Mouse (Mus musculus) myocyte (in vitro differentiated cells): ENCODE results near the gene Rnf25. TPM values are rescaled to one million over a fixed set of nuclear protein-coding genes. Genes with fewer than 3 reads are reported as not detected.

ENCODE experiments used
- H3K27me3 ChIP-seq: one replicate; pipeline ENCODE4 v1.6.1; 2011; ENCODE audit not compliant: control insufficient read depth, insufficient read depth, insufficient read length
- H3K36me3 ChIP-seq: one replicate; pipeline ENCODE4 v1.6.1; 2011; ENCODE audit not compliant: control insufficient read depth, insufficient read depth
- H3K4me2 ChIP-seq: one replicate; pipeline ENCODE4 v1.6.1; 2011; ENCODE audit warnings: low read depth, control low read depth
- H3K4me3 ChIP-seq: one replicate; pipeline ENCODE4 v1.5.1; 2011; ENCODE audit warnings: mild to moderate bottlenecking, control low read depth, moderate library complexity
- H3K79me2 ChIP-seq: one replicate; pipeline ENCODE4 v1.6.1; 2011; ENCODE audit not compliant: control insufficient read depth, insufficient read depth
- H3ac ChIP-seq: one replicate; pipeline ENCODE4 v1.6.1; 2011; ENCODE audit not compliant: control insufficient read depth, insufficient read length
- CEBPB ChIP-seq: IDR thresholded peaks from 2 replicates; pipeline ENCODE4 v1.6.1; 2011; ENCODE audit warnings: mild to moderate bottlenecking, moderate library complexity; ENCODE audit not compliant: poor library complexity, insufficient read depth, severe bottlenecking
- E2F4 ChIP-seq: IDR thresholded peaks from one replicate; pipeline ENCODE4 v1.6.1; 2011; ENCODE audit warnings: mild to moderate bottlenecking, control low read depth, moderate library complexity; ENCODE audit not compliant: insufficient read depth
- MYOD1 ChIP-seq, 3 experiments: IDR thresholded peaks; one replicate each; pipeline ENCODE4 v1.6.1; 2011; ENCODE audit warnings: control low read depth in 2 of 3, low read depth in 2 of 3, mild to moderate bottlenecking in 2 of 3, moderate library complexity in 1 of 3; ENCODE audit not compliant: insufficient read length in 2 of 3, control insufficient read depth in 1 of 3
- POLR2A ChIP-seq: IDR thresholded peaks from one replicate; pipeline ENCODE4 v1.6.1; 2011; ENCODE audit warnings: low read depth, mild to moderate bottlenecking, control low read depth, moderate library complexity; ENCODE audit not compliant: insufficient read length
- POLR2AphosphoS2 ChIP-seq: IDR thresholded peaks from one replicate; pipeline ENCODE4 v1.6.1; 2011; ENCODE audit warnings: low read depth, control low read depth; ENCODE audit not compliant: insufficient read length
- REST ChIP-seq: IDR thresholded peaks from one replicate; pipeline ENCODE4 v1.6.1; 2011; ENCODE audit warnings: mild to moderate bottlenecking, control low read depth, moderate library complexity; ENCODE audit not compliant: insufficient read depth, insufficient read length
- SRF ChIP-seq: IDR thresholded peaks from one replicate; pipeline ENCODE4 v1.6.1; 2011; ENCODE audit warnings: low read depth; ENCODE audit not compliant: control insufficient read depth, insufficient read length
- TCF12 ChIP-seq: IDR thresholded peaks from one replicate; pipeline ENCODE4 v1.6.1; 2011; ENCODE audit warnings: mild to moderate bottlenecking, control low read depth; ENCODE audit not compliant: poor library complexity, insufficient read depth, severe bottlenecking
- TCF3 ChIP-seq: IDR thresholded peaks from one replicate; pipeline ENCODE4 v1.6.1; 2011; ENCODE audit warnings: low read depth, control low read depth; ENCODE audit not compliant: insufficient read length
- USF1 ChIP-seq: IDR thresholded peaks from one replicate; pipeline ENCODE4 v1.6.1; 2011; ENCODE audit warnings: low read depth, mild to moderate bottlenecking, control low read depth, moderate library complexity
- polyA plus RNA-seq: library from polyadenylated mRNA; unstranded; fragments of >200 nt; fragmentation: generic; extraction: Trizol; gene quantifications from one replicate; pipeline ENCODE4 v1.2.1, GENCODE M21; 2012; ENCODE audit warnings: missing spikeins

Rnf25 gene
- polyA plus RNA-seq, 1 experiment = 32.8 TPM

DNA sequence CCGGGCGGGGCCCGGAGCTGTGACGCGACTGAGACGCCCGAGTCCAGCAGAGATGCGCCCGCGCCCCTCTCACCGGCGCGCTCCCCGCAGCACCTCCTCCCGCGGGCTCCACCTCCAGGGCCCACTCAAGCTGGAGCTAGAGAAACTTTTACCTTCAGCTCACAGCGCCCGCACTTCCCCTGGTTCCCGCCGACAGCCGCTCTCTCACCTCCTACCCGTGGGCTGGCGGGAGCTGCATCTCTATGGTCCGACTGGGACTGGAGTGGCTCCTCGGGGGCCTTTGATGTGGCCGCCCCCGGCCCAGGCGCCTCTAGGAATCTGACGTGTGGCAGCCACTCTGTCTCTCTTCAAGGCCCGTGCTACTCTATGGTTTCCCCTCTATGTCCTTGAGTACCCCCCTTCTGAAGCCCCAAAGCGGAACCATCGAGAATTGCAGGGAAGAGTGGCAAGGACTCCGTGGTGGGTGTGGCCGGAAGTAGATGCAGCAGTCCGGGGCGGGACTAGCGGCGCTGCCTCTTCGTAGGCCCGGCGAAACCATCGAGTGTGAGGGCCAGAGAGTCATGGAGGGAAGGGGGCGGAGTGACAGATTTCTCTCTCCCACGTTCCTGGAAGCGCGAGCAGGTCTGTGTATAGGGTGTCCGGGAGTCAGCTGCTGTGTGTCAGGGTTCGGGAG lies 13.3 kb downstream of the Rnf25 start, which contains the start of the genes Zfp142 and Bcs1l:
Zfp142 (minus strand) TSS at position 474 of the 673 bp plus-strand sequence.
Bcs1l (plus strand) TSS at position 517 of the 673 bp plus-strand sequence.
- Histone ChIP-seq H3ac (peak within 1 kb of the TSS; percentile 49), H3K27me3 (no peaks in the 10 kb centered on the region), H3K36me3 (peaks cover 10% of the 10 kb centered on the region), H3K4me2 (peak within 1 kb of the TSS; percentile 84), H3K4me3 (peak within 1 kb of the TSS; percentile 66), H3K79me2 (peaks cover 40% of the 10 kb centered on the region)
- TF ChIP-seq TCF12 = no peak
- TF ChIP-seq E2F4 = peak; percentile 23
- peak; percentile 69 for TF ChIP-seq POLR2AphosphoS2
- no peak for TF ChIP-seq CEBPB
- TF ChIP-seq POLR2A = peak; percentile 51
- no peak for TF ChIP-seq TCF3

DNA sequence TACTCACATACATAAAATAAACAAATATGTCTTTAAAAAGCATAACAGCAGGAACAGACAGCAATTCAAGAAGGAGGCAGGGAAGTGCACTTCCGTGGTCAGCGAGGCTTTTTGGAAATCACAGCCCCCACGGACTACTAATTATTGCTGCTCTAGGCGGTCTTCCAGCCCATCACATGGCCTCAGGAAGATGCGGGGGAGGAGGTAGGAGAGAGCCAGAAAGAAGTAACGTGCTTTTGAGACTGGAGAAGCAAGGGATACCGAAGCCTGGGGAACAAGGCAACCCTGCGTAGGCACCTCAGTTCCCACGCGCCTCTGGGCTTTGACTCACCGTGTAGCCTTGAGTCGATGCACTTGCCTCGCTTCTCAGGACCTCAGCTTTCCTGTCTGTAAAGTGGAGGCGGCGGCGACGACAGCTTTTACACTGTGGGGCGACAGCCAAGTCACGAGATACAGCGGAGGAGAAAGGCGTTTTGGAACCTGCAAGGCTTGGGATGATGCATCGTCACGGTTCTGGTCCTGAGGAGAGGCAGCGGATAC lies 13.9 kb downstream of the Rnf25 start:
- Histone ChIP-seq H3K36me3 (peaks cover 10% of the 10 kb centered on the region), H3K4me2 (peak overlapping the region; percentile 84), H3K79me2 (peaks cover 46% of the 10 kb centered on the region), H3ac (peak overlapping the region; percentile 49), H3K4me3 (peak overlapping the region; percentile 66), H3K27me3 (no peaks in the 10 kb centered on the region)
- peak; percentile 3 for TF ChIP-seq POLR2A
- peak; percentile 36 for TF ChIP-seq USF1
- TF ChIP-seq TCF3 = no peak

DNA sequence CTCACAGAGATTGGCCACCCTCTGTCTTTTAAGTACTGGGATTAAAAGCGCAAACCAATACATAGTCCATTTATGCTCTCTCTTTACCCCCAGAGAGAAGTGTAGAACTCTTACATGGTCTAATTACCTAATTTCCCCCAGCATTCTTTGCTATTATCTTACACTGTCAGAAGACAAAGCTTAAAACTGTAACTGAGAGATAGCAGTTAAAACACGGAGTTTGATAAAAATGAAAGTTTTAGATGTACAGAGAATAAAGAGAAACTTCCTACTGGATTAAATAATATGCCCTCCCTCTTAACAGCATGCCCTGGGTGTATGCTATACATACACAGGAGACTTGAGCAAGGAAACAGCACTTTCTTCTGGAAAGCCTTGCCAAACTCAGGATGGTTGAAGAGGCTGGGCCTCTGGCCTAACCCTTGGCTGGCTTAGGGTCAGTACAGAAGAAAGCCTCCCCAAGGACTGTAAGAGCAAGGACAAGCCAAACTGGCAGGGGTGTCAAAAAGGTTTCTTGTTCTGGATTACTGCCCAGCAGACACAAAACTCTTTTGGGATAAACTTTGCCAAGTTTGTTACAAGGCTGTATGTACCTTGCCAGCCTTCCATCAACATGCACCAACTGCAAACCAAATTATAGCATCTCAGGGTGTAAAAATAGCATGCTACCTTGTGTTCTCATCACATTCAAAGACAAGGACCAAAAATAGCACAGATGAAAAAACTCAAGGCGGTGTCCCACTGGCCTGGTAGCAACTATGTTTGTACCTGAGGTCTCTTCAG lies 16.4 kb downstream of the Rnf25 start:
- Histone ChIP-seq H3K4me2 (peak overlapping the region; percentile 8), H3K4me3 (no peak overlapping the region), H3K79me2 (peaks cover 48% of the 10 kb centered on the region), H3K27me3 (no peaks in the 10 kb centered on the region), H3ac (no peak overlapping the region), H3K36me3 (peaks cover 22% of the 10 kb centered on the region)
- TF ChIP-seq REST (no peak), MYOD1 (IDR thresholded peaks at IDR 0.05; ENCODE audit: control insufficient read depth in 1 of 3, insufficient read length in 2 of 3, low read depth in 2 of 3) (peak in 1 of 3 experiments; percentile 11)

DNA sequence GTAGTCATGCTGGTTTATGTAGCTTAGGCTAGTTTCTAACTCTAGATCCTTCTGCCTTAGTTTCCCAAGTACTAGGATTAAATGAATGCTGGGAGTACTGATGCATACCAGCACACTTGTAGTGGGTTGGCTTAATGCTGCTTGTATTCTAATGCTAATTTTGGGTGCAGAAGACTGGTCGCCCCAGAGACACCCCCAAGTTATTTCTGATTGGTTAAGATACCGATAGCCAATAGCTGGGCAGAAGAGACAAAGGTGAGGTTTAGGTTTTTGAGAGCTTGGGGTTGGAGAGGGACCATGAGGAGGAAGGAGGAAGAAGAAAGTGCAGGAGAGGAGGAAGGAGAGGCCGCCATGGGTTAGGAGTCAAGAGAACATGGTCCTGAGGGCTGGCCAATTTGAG lies 18.6 kb downstream of the Rnf25 start:
- no peaks in the 10 kb centered on the region for H3K27me3 ChIP-seq
- no peak overlapping the region for H3ac ChIP-seq
- H3K79me2 ChIP-seq = peaks cover 48% of the 10 kb centered on the region
- no peak overlapping the region for H3K4me3 ChIP-seq
- no peak for TF ChIP-seq SRF
- no peak for TF ChIP-seq E2F4
- TF ChIP-seq POLR2A = no peak
- TF ChIP-seq USF1 = no peak
- no peak overlapping the region for H3K4me2 ChIP-seq
- peaks cover 32% of the 10 kb centered on the region for H3K36me3 ChIP-seq

DNA sequence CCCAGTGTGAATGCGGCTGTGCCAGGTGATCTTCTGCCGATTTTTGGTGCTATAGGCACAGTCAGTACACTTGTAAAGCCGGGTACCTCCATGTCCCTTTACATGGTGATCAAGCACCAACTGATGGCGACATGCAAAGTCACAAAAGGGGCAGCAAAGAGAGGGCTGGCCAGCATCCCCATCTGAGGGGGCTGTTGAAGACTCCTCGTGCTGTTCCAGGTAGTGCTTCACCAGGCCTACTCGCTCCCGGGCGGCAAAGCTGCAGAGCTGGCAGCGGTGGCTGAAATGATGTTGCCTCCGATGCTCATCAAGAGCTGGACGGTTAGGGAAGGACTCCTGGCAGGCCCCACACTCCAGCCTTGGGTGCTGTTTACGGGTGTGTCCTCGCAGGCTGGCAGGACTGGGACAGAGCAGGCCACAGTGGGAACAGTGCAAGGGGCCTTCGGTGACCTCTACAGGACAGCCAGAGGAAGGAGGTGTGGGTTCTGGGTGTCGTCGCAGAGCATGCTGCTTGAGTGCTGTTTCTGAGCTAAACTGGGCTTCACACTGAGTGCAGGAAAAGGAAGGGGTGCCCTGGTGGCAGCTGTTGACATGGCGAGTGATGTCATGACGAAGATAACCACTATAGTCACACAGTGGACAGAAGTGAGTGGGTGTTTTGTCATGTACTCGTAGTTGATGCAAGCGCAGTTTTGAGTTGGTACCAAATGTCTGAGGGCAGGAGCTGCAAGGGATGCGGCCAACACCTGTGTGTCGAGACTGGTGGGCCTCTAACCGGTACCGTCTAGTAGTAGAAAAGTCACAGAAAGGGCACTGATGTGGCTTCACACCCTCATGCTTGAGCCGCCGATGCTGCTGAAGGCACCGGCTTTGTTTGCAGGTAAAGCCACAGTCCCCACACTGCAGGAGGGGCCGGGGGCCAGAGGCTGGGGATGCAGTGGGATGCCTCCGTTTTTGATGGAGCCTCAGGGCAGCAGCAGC lies 31.2 kb downstream of the Rnf25 start:
- no peak for TF ChIP-seq MYOD1 (IDR thresholded peaks at IDR 0.05; ENCODE audit: control insufficient read depth in 1 of 3, insufficient read length in 2 of 3, low read depth in 2 of 3)
- no peak for TF ChIP-seq E2F4
- TF ChIP-seq TCF3 = no peak
- Histone ChIP-seq H3ac (no peak overlapping the region), H3K4me2 (no peak overlapping the region), H3K79me2 (no peaks in the 10 kb centered on the region), H3K4me3 (no peak overlapping the region), H3K27me3 (no peaks in the 10 kb centered on the region), H3K36me3 (peaks cover 45% of the 10 kb centered on the region)
